Mouse (Mus musculus) heart, embryonic 16.5 days (tissue): Measurements from ENCODE around the gene Phactr1. TPM values are rescaled to one million over a fixed set of nuclear protein-coding genes. Genes with fewer than 3 reads are reported as not detected.

Source experiments
- ATAC-seq: fragments of 200-750 bp; cut with Nextera tagmentation; replicated peaks from 2 replicates; pipeline ENCODE4 v1.8.0; 2017; ENCODE audit warnings: moderate number of reproducible peaks; ENCODE audit not compliant: insufficient read depth, low FRiP score; ENCODE audit errors: extremely low read depth
- H3K27ac ChIP-seq: fragments of 300-500 bp; sonication (generic); 2 replicates; pipeline ENCODE4 v1.5.1; 2014; ENCODE audit warnings: mild to moderate bottlenecking, low read length, control low read depth, moderate library complexity
- H3K27me3 ChIP-seq: fragments of 300-500 bp; sonication (generic); 2 replicates; pipeline ENCODE4 v1.6.1; 2014; ENCODE audit warnings: low read length, mixed read lengths; ENCODE audit not compliant: control insufficient read depth, insufficient read depth
- H3K36me3 ChIP-seq: fragments of 300-500 bp; sonication (generic); 2 replicates; pipeline ENCODE4 v1.6.1; 2014; ENCODE audit not compliant: control insufficient read depth, insufficient read depth
- H3K4me1 ChIP-seq: fragments of 300-500 bp; sonication (generic); 2 replicates; pipeline ENCODE4 v1.6.1; 2014; ENCODE audit warnings: low read length, mixed read lengths; ENCODE audit not compliant: control insufficient read depth, insufficient read depth
- H3K4me2 ChIP-seq: fragments of 300-500 bp; sonication (generic); 2 replicates; pipeline ENCODE4 v1.6.1; 2014; ENCODE audit warnings: low read depth, mild to moderate bottlenecking, control low read depth, low read length
- H3K4me3 ChIP-seq: fragments of 300-500 bp; sonication (generic); 2 replicates; pipeline ENCODE4 v1.5.1; 2014; ENCODE audit warnings: mild to moderate bottlenecking, control low read depth, low read length
- H3K9ac ChIP-seq: fragments of 300-500 bp; sonication (generic); 2 replicates; pipeline ENCODE4 v1.6.1; 2014; ENCODE audit warnings: low read length, control low read depth
- H3K9me3 ChIP-seq: fragments of 300-500 bp; sonication (generic); replicated peaks from 2 replicates; pipeline ENCODE4 v1.6.1; 2016; ENCODE audit warnings: low read length; ENCODE audit not compliant: control insufficient read depth
- WGBS: fragments of 180-500 bp; shearing (Covaris S2); extraction: QIAGEN DNeasy Blood & Tissue Kit; methylation state at CpG from one replicate; pipeline ENCODE4 v1.1.7; 2014; 5-methylcytosine and 5-hydroxymethylcytosine counted together
- polyA plus RNA-seq: library from polyadenylated mRNA; unstranded; fragments of >200 nt; fragmentation: Nextera tagmentation; extraction: Ambion mirVana; gene quantifications from 2 replicates; pipeline ENCODE4 v1.2.1, GENCODE M21; 2015

Phactr1 gene
- polyA plus RNA-seq, 1 experiment from 2014 or later = 4.6 TPM

DNA sequence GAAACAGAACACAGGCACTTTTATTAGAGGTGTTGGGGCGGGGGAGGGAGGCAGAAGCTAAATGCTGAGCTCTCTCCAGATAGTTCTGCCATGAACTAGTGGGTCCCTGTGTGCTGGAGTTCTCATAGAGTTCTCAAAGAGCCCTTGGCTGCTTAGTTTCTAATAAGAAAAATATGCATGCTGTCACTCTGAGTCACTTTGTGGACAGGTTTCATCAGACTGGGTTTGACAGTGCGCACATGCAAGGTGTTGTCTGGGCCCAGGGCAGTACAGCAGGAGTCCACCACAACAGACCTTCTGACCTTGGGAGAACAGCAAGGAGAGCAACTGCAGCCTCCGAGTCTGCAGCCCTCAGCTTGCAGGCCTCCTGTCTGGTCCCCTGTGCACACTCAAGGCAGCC is 469.2 kb downstream of the Phactr1 start:
- Histone ChIP-seq H3K36me3 (peaks cover 12% of the 10 kb centered on the region), H3K4me3 (no peak overlapping the region), H3K27me3 (no peaks in the 10 kb centered on the region), H3K27ac (no peak overlapping the region), H3K4me1 (peaks cover 8% of the 10 kb centered on the region; the same call in 1 of the 2 replicates), H3K9ac (no peak overlapping the region), H3K4me2 (no peak overlapping the region), H3K9me3 (no peaks in the 10 kb centered on the region)
- no peak for ATAC-seq
- WGBS = 63% methylated on average over 3 of the region's 3 CpGs

GRCm38 (mm10) chr13:43152005-43152520 is 471.6 kb downstream of the Phactr1 start:
- no peak overlapping the region for H3K4me3 ChIP-seq
- peak; percentile 64; the same call in 1 of the 2 replicates for ATAC-seq
- H3K27ac ChIP-seq = no peak overlapping the region; the same call in 1 of the 2 replicates
- no peak overlapping the region for H3K9ac ChIP-seq
- no peaks in the 10 kb centered on the region for H3K9me3 ChIP-seq
- H3K4me2 ChIP-seq = no peak overlapping the region
- H3K27me3 ChIP-seq = no peaks in the 10 kb centered on the region
- H3K4me1 ChIP-seq = peaks cover 4% of the 10 kb centered on the region; the same call in 1 of the 2 replicates
- 70% methylated on average over 14 of the region's 14 CpGs for WGBS
- H3K36me3 ChIP-seq = peaks cover 12% of the 10 kb centered on the region

DNA sequence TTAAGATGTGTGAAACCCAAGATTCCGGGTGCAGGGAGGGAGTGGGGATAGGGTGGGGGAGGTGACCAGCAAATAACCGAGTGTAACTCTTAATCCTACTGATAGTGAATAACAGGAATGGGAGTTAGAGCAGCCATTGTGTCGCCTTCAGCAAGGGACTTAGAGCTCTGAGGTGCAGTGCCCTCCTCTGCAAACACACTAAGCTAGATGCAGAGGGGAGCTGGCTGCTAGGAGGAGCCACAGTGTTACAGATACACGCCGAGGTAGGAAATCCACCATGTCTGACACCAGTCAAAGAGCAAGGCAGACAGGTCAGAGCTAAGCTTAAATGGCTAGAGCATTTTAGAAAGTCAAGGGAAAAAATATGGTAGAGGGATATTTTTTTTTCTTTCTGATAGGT is 476.9 kb downstream of the Phactr1 start:
- Histone ChIP-seq H3K4me3 (no peak overlapping the region), H3K4me1 (peaks cover 13% of the 10 kb centered on the region), H3K27ac (no peak overlapping the region), H3K4me2 (no peak overlapping the region), H3K36me3 (peaks cover 14% of the 10 kb centered on the region), H3K9me3 (no peaks in the 10 kb centered on the region), H3K9ac (no peak overlapping the region), H3K27me3 (no peaks in the 10 kb centered on the region)
- ATAC-seq = no peak
- WGBS = 44% methylated on average over 5 of the region's 5 CpGs

DNA sequence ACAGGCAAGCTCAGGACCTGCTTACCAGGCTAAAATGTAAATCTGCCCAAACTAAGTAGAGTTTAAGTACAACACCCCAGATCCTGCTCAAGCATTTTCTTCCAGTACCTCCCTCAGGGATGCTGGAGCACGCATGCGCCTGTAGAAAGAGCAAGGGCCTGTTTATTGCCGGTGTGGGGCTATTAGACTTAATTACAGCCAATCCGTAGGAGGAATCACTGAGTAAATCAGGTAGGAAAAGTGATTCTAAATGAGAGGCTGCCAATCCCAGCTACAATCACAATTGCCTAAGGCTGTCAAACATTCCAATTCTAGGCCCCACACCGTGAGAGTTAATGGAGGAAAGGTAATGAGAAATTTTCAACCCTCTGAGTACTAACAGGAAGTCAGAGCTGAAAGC is 477.9 kb downstream of the Phactr1 start:
- Histone ChIP-seq H3K9me3 (no peaks in the 10 kb centered on the region), H3K36me3 (peaks cover 11% of the 10 kb centered on the region), H3K27me3 (no peaks in the 10 kb centered on the region), H3K27ac (no peak overlapping the region), H3K4me2 (no peak overlapping the region), H3K4me1 (peaks cover 13% of the 10 kb centered on the region), H3K9ac (no peak overlapping the region), H3K4me3 (no peak overlapping the region)
- WGBS = 80% methylated on average over 5 of the region's 5 CpGs
- ATAC-seq = no peak

GRCm38 (mm10) chr13:43159429-43159828 is 479.0 kb downstream of the Phactr1 start:
- H3K4me1 ChIP-seq = peaks cover 13% of the 10 kb centered on the region
- H3K4me3 ChIP-seq = no peak overlapping the region
- H3K36me3 ChIP-seq = peaks cover 17% of the 10 kb centered on the region
- WGBS = 34% methylated on average over 3 of the region's 3 CpGs
- H3K27ac ChIP-seq = peak overlapping the region; percentile 51
- no peak overlapping the region for H3K4me2 ChIP-seq
- H3K27me3 ChIP-seq = no peaks in the 10 kb centered on the region
- peak; percentile 81 for ATAC-seq
- no peak overlapping the region for H3K9ac ChIP-seq
- no peaks in the 10 kb centered on the region for H3K9me3 ChIP-seq

DNA sequence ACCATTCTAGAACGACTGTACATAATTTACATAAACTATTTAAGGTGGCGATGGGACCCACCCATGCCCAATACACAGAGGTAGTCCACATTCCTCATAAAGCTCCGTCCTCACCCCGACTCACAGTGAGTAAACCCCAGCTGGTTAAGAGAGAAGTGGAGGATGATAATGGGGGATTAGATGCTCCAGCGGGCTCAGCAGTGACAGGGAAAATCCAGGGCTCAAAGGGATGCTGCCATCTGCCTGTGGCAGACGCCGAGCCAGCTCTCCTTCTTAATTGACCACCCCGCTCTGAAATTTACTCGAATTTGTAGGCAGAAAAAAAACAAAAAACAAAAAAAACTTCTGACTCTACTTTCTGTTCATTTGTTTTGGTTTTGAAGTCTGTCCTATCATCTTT is 487.3 kb downstream of the Phactr1 start:
- no peak overlapping the region for H3K27ac ChIP-seq
- ATAC-seq = no peak
- no peaks in the 10 kb centered on the region for H3K27me3 ChIP-seq
- no peak overlapping the region for H3K9ac ChIP-seq
- no peak overlapping the region for H3K4me3 ChIP-seq
- no peak overlapping the region for H3K4me2 ChIP-seq
- H3K36me3 ChIP-seq = peaks cover 17% of the 10 kb centered on the region
- no peaks in the 10 kb centered on the region for H3K9me3 ChIP-seq
- H3K4me1 ChIP-seq = peaks cover 9% of the 10 kb centered on the region
- 75% methylated on average over 9 of the region's 9 CpGs for WGBS

- peak; percentile 94 for ATAC-seq
- H3K27ac ChIP-seq = peak within 1 kb of the TSS; percentile 87
Measured at GRCm38 (mm10) chr13:43171020-43171710, 490.7 kb downstream of the Phactr1 start, which contains the start of gene Tbc1d7. Gene Tbc1d7, minus strand, starts transcription at chr13:43171501.

DNA sequence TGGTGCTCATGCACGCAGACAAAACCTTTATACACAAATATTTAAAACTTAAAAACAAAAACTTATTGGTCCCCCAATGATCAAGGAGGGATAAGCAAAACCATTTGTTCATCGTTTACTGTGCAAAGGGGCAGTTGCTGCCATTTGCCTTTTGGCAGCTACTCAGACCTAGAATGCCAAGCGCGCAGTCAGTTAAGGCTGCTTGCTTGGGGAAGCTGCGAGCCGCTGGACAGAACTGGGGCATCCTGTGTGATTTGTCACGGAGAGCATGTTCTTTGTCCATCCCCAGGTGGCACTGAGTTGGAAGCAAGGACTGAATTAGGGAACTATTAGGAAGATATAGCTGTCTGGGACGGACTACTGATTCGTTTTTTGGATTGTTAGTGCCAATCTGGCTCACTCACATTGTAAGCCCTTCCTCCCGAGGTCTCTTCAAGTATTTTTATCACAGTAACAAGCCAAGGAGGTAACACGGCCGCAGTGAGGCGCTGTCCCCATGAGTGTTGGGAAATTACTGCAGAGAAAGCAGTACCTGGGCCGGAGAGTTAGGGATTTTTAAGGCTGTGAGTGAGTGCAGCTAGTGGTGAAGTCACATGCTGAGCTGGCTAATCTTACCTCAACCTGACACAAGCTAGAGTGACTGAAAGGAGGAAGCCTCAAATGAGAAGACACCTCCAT is 491.8 kb downstream of the Phactr1 start:
- peak overlapping the region; percentile 4; the same call in 1 of the 2 replicates for H3K27ac ChIP-seq
- H3K27me3 ChIP-seq = no peaks in the 10 kb centered on the region
- H3K4me3 ChIP-seq = peak overlapping the region; percentile 78
- peaks cover 9% of the 10 kb centered on the region for H3K4me1 ChIP-seq
- H3K36me3 ChIP-seq = no peaks in the 10 kb centered on the region
- H3K4me2 ChIP-seq = peak overlapping the region; percentile 78
- no peak for ATAC-seq
- no peaks in the 10 kb centered on the region for H3K9me3 ChIP-seq
- H3K9ac ChIP-seq = peak overlapping the region; percentile 92
- 31% methylated on average over 14 of the region's 14 CpGs for WGBS

More at GRCm38 (mm10) chr13:43171020-43171710, 490.7 kb downstream of the Phactr1 start, which contains the start of gene Tbc1d7:
- WGBS = under 1% methylated on average over 48 of the region's 48 CpGs
- H3K4me3 ChIP-seq = peak within 1 kb of the TSS; percentile 78
- H3K4me1 ChIP-seq = peaks cover 9% of the 10 kb centered on the region
- peak within 1 kb of the TSS; percentile 78 for H3K4me2 ChIP-seq
- H3K27me3 ChIP-seq = no peaks in the 10 kb centered on the region
- no peaks in the 10 kb centered on the region for H3K36me3 ChIP-seq
- peak within 1 kb of the TSS; percentile 92 for H3K9ac ChIP-seq
- H3K9me3 ChIP-seq = no peaks in the 10 kb centered on the region

DNA sequence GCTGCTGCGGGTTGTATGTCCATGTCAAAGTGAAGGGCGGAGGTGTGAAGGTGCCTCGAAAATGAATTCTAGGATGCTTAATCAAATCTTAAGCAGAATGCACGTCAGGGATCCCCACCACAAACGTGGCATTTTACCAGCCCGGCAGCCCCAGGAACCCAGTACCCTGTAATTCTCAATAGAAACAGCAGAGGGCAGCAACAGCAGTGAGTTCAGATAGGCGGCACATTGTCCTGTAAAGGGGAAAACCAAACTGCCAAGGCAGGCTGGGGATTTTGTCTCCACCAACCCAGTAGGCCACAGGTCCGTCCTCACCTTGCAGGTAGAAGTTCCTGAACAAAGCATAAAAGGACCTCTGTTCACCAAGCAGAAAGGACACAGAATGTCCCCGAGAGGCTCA is 492.8 kb downstream of the Phactr1 start:
- H3K27me3 ChIP-seq = no peaks in the 10 kb centered on the region
- no peaks in the 10 kb centered on the region for H3K36me3 ChIP-seq
- H3K4me1 ChIP-seq = peaks cover 9% of the 10 kb centered on the region
- H3K9me3 ChIP-seq = no peaks in the 10 kb centered on the region
- no peak overlapping the region for H3K4me2 ChIP-seq
- WGBS = 13% methylated on average over 9 of the region's 9 CpGs
- no peak for ATAC-seq
- H3K4me3 ChIP-seq = no peak overlapping the region
- H3K27ac ChIP-seq = no peak overlapping the region
- no peak overlapping the region for H3K9ac ChIP-seq
